Mouse (Mus musculus) kidney, embryonic 14.5 days (tissue): ENCODE data around the gene Ddx42. TPM values are rescaled to one million over a fixed set of nuclear protein-coding genes. Genes with fewer than 3 reads are reported as not detected.

Experiments
- ATAC-seq: fragments of 200-750 bp; cut with Nextera tagmentation; 2 replicates; pipeline ENCODE4 v1.8.0; 2017; ENCODE audit warnings: moderate number of reproducible peaks, mild to moderate bottlenecking, moderate TSS enrichment, moderate library complexity; ENCODE audit not compliant: low FRiP score, low TSS enrichment
- H3K27ac ChIP-seq: fragments of 300-500 bp; sonication (generic); 2 replicates; pipeline ENCODE4 v1.5.1; 2014; ENCODE audit warnings: low read depth, mild to moderate bottlenecking, low read length, moderate library complexity, mixed read lengths
- H3K27me3 ChIP-seq: fragments of 300-500 bp; sonication (generic); 2 replicates; pipeline ENCODE4 v1.6.1; 2014; ENCODE audit warnings: mild to moderate bottlenecking, low read length; ENCODE audit not compliant: control insufficient read depth, insufficient read depth
- H3K36me3 ChIP-seq: fragments of 300-500 bp; sonication (generic); 2 replicates; pipeline ENCODE4 v1.6.1; 2014; ENCODE audit warnings: low read length, mixed read lengths; ENCODE audit not compliant: control insufficient read depth, insufficient read depth
- H3K4me1 ChIP-seq: fragments of 300-500 bp; sonication (generic); 2 replicates; pipeline ENCODE4 v1.6.1; 2014; ENCODE audit warnings: low read length, mixed read lengths; ENCODE audit not compliant: control insufficient read depth, insufficient read depth
- H3K4me2 ChIP-seq: fragments of 300-500 bp; sonication (generic); replicated peaks from 2 replicates; pipeline ENCODE4 v1.6.1; 2014; ENCODE audit warnings: low read depth, mild to moderate bottlenecking, low read length
- H3K4me3 ChIP-seq: fragments of 300-500 bp; sonication (generic); 2 replicates; pipeline ENCODE4 v1.5.1; 2014; ENCODE audit warnings: mild to moderate bottlenecking, low read length
- H3K9ac ChIP-seq: fragments of 300-500 bp; sonication (generic); 2 replicates; pipeline ENCODE4 v1.6.1; 2014; ENCODE audit warnings: low read depth, mild to moderate bottlenecking, low read length, moderate library complexity
- H3K9me3 ChIP-seq: fragments of 300-500 bp; sonication (generic); 2 replicates; pipeline ENCODE4 v1.6.1; 2016; ENCODE audit warnings: low read length; ENCODE audit not compliant: control insufficient read depth
- WGBS: fragments of 180-500 bp; shearing (Covaris S2); extraction: QIAGEN DNeasy Blood & Tissue Kit; methylation state at CpG from one replicate; pipeline ENCODE4 v1.1.7; 2014; 5-methylcytosine and 5-hydroxymethylcytosine counted together
- polyA plus RNA-seq: library from polyadenylated mRNA; unstranded; fragments of >200 nt; fragmentation: Nextera tagmentation; extraction: Ambion mirVana; gene quantifications from 2 replicates; pipeline ENCODE4 v1.2.1, GENCODE M21; 2014

Ddx42 gene
- polyA plus RNA-seq, 1 experiment from 2014 or later = 71.8 TPM

DNA sequence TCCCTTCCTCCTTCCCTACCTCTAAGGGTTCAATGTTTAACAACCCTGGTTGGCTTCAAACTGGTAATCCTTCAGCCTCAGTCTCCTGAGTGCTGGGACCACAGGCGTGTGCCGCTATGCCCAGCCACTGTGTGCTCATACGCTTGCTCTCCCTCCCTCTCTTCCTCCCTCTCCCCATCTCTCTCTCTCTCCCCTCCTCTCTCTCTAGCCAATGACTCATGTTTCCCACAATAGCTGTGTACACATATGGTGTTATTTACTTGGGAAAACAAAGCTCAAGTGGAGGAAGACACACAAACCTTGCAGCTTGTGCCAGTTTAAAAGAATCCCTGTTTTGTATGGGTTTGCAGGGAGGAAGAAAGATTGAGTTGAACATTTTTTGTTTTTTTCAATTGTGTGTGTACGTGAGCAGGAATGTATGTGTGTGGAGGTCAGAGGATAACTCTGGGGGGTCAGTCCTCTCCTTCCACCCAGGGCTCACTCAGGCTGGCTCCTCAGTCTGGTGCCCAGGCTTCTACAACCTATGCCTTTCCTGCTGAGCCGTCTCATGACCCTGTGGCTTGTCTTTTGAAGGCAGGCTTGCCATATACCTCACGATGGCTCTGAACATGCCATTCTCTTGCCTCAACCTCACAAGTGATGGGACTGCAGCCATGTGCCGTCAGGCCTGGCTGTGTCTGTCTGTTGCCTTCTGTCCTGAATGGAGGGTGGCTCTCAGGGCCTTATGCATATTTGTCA, 36.8 kb upstream of the Ddx42 start:
- no peak overlapping the region for H3K4me2 ChIP-seq
- no peaks in the 10 kb centered on the region for H3K9me3 ChIP-seq
- ATAC-seq = no peak
- no peaks in the 10 kb centered on the region for H3K27me3 ChIP-seq
- H3K4me3 ChIP-seq = no peak overlapping the region
- no peak overlapping the region for H3K9ac ChIP-seq
- peaks cover 26% of the 10 kb centered on the region for H3K36me3 ChIP-seq
- no peak overlapping the region for H3K27ac ChIP-seq
- WGBS = 81% methylated on average over 7 of the region's 7 CpGs
- no peaks in the 10 kb centered on the region for H3K4me1 ChIP-seq

DNA sequence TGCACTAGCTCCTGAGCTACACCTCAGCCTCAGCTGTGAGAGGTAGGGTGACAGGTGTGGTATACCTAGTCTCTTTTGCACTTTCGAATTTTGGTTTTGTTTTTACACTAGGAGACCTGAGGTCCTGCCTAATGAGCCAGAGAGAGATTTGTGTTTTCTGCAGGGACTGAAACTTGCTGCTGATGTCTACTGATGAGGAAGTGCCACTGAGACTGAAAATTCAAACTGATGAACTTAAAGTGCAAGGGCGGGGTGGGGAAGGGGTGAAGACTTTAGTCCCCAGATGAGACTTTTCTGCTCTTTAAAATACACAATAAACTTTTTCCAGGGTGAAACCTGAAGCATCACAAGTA, 36.3 kb upstream of the Ddx42 start:
- no peak overlapping the region for H3K9ac ChIP-seq
- ATAC-seq = no peak
- WGBS = 78% methylated on average over 2 of the region's 2 CpGs
- no peak overlapping the region for H3K4me2 ChIP-seq
- H3K9me3 ChIP-seq = no peaks in the 10 kb centered on the region
- no peaks in the 10 kb centered on the region for H3K4me1 ChIP-seq
- H3K27ac ChIP-seq = no peak overlapping the region
- no peak overlapping the region for H3K4me3 ChIP-seq
- peaks cover 26% of the 10 kb centered on the region for H3K36me3 ChIP-seq
- H3K27me3 ChIP-seq = no peaks in the 10 kb centered on the region

DNA sequence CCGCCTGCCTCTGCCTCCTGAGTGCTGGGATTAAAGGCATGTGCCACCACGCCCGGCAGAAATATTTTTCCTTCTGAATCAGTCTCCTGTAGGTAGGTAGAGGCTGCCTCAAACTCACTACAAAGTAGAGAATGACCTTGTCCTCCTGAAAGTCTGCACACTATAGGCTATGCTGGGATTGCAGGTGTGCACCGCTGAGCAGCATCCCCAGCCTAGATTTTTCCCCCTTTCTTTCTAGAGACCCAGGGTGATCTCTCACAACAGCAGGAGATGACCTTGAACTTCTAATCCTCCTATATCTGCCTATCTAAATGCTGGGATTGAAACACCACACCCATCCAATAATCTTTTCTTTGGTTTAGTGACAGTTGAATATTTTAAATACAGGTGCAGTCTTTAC, 29.4 kb upstream of the Ddx42 start:
- Histone ChIP-seq H3K27ac (no peak overlapping the region), H3K4me3 (no peak overlapping the region), H3K4me2 (no peak overlapping the region), H3K9me3 (no peaks in the 10 kb centered on the region), H3K9ac (no peak overlapping the region), H3K4me1 (no peaks in the 10 kb centered on the region), H3K36me3 (peaks cover 20% of the 10 kb centered on the region; the same call in 1 of the 2 replicates), H3K27me3 (no peaks in the 10 kb centered on the region)
- no peak for ATAC-seq
- 93% methylated on average over 4 of the region's 4 CpGs for WGBS

DNA sequence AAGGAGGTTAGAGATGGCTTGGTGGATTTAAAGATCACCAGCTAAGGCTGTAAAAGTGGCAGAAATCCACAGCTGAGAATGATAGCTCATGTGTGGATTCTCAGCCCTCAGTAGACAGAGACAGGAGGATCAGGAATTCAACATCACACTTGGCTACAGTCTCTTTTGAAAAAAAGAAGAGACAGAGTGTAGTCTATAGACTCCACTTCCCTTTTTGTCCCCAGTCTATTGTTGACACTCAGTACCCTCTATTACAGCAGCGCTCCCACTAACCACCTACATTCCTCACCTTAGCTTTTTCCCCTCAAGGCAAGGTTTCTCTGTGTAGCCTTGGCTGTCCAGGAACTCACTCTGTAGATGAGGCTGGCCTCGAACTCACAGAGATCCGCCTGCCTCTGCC, 25.0 kb upstream of the Ddx42 start:
- Histone ChIP-seq H3K4me3 (no peak overlapping the region), H3K36me3 (peaks cover 4% of the 10 kb centered on the region; the same call in 1 of the 2 replicates), H3K4me1 (no peaks in the 10 kb centered on the region), H3K9ac (no peak overlapping the region), H3K4me2 (no peak overlapping the region), H3K27me3 (no peaks in the 10 kb centered on the region), H3K27ac (no peak overlapping the region), H3K9me3 (no peaks in the 10 kb centered on the region)
- no peak for ATAC-seq
- 97% methylated on average over 3 of the region's 3 CpGs for WGBS

DNA sequence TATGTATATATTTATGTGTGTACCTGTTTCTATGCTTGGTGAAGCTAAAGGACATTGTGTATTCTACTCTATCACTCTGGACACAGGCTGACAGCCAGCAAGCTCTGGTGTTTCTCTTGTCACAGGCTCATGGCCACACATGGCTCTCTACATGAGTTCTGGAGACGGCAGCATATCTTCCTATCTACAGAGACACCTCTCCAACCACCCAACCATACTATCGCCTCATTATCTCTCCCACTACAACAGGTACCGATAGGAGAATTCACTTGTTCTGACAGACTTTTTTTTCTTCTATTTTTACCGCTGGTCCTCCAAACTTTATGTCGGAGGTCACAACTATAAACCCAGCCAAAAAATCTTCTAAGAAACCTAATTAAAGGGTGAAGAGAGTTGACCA, 24.5 kb upstream of the Ddx42 start:
- Histone ChIP-seq H3K4me1 (no peaks in the 10 kb centered on the region), H3K4me2 (peak overlapping the region; percentile 43), H3K27ac (no peak overlapping the region), H3K9ac (peak overlapping the region; percentile 59; the same call in 1 of the 2 replicates), H3K27me3 (no peaks in the 10 kb centered on the region), H3K36me3 (peaks cover 8% of the 10 kb centered on the region; the same call in 1 of the 2 replicates), H3K4me3 (peak overlapping the region; percentile 53; the same call in 1 of the 2 replicates), H3K9me3 (no peaks in the 10 kb centered on the region)
- ATAC-seq = no peak
- 77% methylated on average over 5 of the region's 5 CpGs for WGBS

DNA sequence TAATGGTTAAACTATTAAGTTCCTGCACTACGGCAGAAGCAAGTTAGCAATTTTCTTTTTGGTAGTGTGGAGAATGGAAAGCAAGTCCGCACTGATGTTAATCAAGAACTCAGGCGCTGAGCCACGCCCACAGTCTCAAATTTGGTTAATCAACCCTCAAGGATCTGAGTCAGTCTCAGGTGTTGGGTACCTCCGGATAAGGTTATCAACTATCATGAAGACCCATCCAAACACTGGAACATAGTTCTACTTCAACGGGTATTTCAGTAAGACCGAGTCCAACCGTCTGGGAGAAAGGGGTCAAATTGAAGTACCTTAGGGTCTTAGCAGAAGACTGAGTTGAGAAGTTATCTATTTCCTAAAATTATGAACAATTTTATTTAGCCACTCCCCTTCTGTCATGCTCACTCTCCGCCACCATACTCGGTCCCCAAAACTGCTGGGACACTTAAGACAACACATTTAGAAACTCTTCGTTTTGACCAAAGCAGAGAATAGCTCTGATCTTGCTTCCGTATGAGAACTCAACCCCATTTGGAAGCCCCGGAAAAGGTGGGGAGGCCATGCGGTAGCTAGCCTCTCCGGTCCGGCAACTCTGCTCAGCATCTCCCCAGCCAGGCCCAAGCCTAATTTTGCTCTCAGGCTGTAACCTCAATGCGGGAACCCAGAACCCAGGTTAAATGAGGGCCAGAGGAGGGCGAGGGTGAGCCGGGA, 23.9 kb upstream of the Ddx42 start:
- peak overlapping the region; percentile 63 for H3K27ac ChIP-seq
- WGBS = 9% methylated on average over 19 of the region's 19 CpGs

DNA sequence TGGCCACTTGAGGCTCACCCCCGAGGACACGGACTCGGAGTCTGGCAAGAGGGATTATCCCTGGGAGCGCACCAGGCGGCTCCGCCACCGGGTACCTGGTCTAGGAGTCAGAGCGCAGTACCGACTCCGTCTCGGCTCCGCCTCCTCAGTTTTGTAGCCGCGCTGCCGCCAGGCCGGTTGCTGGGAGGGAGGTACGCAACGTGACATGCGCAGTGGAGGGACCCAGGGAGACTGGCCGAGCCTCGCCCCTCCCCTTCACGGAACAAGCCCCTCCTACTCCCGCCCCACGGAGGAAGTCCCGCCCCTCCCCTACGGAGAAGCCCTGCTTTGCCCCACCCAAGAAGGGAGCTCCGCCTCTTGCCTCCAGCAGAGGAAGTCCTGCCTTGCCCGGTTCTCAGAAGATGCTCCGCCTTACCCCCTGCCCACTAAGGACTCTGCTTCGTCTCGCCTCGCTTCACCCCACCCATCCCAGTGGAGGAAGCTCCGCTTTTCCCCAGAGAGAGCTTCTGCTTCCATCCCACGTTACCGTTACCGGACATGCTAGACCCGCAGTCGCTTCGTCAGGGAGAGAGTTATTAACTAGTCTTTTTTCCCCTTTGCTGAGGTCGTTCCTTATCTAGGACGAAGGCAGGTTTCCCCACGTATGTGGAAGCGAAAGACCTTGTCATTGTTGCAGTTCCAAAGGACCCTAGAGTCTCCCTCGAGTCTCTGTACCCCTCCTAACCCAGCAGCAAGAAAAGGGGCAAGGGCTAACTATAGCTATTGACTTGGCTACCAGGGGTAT, 23.2 kb upstream of the Ddx42 start:
- WGBS = under 1% methylated on average over 42 of the region's 44 CpGs
- Histone ChIP-seq H3K27ac (peak overlapping the region; percentile 86), H3K9me3 (no peaks in the 10 kb centered on the region), H3K36me3 (peaks cover 18% of the 10 kb centered on the region; the same call in 1 of the 2 replicates), H3K4me3 (peak overlapping the region; percentile 53), H3K27me3 (no peaks in the 10 kb centered on the region), H3K4me2 (peak overlapping the region; percentile 63), H3K9ac (peak overlapping the region; percentile 64), H3K4me1 (no peaks in the 10 kb centered on the region)
- ATAC-seq = peak; percentile 98

More for the DNA sequence above, 23.9 kb upstream of the Ddx42 start:
- ATAC-seq = no peak; the same call in 1 of the 2 replicates
- Histone ChIP-seq H3K4me1 (no peaks in the 10 kb centered on the region), H3K9ac (peak overlapping the region; percentile 59), H3K9me3 (no peaks in the 10 kb centered on the region), H3K27me3 (no peaks in the 10 kb centered on the region), H3K36me3 (peaks cover 11% of the 10 kb centered on the region; the same call in 1 of the 2 replicates), H3K4me2 (peak overlapping the region; percentile 43), H3K4me3 (peak overlapping the region; percentile 53)

DNA sequence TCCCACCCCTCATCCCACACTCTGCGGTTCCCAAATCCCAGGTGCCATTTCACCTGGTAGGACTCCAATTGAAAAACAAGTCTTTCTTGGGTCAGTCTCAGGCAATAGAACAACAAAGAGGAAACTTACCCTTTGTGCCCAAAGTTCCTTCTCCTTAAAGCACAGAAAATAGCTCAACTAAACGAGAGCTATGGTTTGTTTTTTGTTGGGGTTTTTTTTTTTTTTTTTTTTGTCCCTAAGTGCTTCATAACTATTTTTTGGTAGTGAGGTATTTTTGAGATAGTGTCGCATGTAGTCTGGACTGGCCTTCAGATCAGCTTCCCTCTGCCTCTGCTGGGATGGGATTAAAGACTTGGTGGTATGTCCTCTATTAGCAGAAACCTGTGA, 22.6 kb upstream of the Ddx42 start:
- ATAC-seq = no peak
- H3K4me1 ChIP-seq = no peaks in the 10 kb centered on the region
- peak overlapping the region; percentile 53 for H3K4me3 ChIP-seq
- H3K9me3 ChIP-seq = no peaks in the 10 kb centered on the region
- peak overlapping the region; percentile 63 for H3K4me2 ChIP-seq
- peak overlapping the region; percentile 64 for H3K9ac ChIP-seq
- H3K36me3 ChIP-seq = peaks cover 23% of the 10 kb centered on the region; the same call in 1 of the 2 replicates
- H3K27ac ChIP-seq = peak overlapping the region; percentile 86
- 35% methylated on average over 3 of the region's 3 CpGs for WGBS
- no peaks in the 10 kb centered on the region for H3K27me3 ChIP-seq
